Mouse (Mus musculus) kidney, postnatal 0 days (tissue): ENCODE results near the gene Tubgcp4. TPM values are rescaled to one million over a fixed set of nuclear protein-coding genes. Genes with fewer than 3 reads are reported as not detected.

Experiments used
- ATAC-seq: fragments of 200-750 bp; cut with Nextera tagmentation; replicated peaks from 2 replicates; pipeline ENCODE4 v1.8.0; 2017; ENCODE audit warnings: low read depth, moderate number of reproducible peaks, moderate TSS enrichment, moderate library complexity; ENCODE audit not compliant: low FRiP score
- DNase-seq: peaks from one replicate; pipeline ENCODE4 v3.0.0-alpha.2; 2016; ENCODE audit warnings: low spot score
- H3K27ac ChIP-seq: fragments of 300-500 bp; sonication (generic); 2 replicates; pipeline ENCODE4 v1.5.1; 2014; ENCODE audit warnings: mild to moderate bottlenecking
- H3K27me3 ChIP-seq: fragments of 300-500 bp; sonication (generic); 2 replicates; pipeline ENCODE4 v1.6.1; 2014; ENCODE audit warnings: low read length, mixed read lengths; ENCODE audit not compliant: insufficient read depth
- H3K36me3 ChIP-seq: fragments of 300-500 bp; sonication (generic); 2 replicates; pipeline ENCODE4 v1.6.1; 2014; ENCODE audit warnings: low read length, mixed read lengths; ENCODE audit not compliant: insufficient read depth
- H3K4me1 ChIP-seq: fragments of 300-500 bp; sonication (generic); replicated peaks from 2 replicates; pipeline ENCODE4 v1.6.1; 2014; ENCODE audit warnings: antibody characterized with exemption, low read length, mixed read lengths; ENCODE audit not compliant: insufficient read depth
- H3K4me2 ChIP-seq: fragments of 300-500 bp; sonication (generic); 2 replicates; pipeline ENCODE4 v1.6.1; 2014; ENCODE audit warnings: mild to moderate bottlenecking, low read length, moderate library complexity, mixed read lengths
- H3K4me3 ChIP-seq: fragments of 300-500 bp; sonication (generic); replicated peaks from 2 replicates; pipeline ENCODE4 v1.5.1; 2014; ENCODE audit warnings: low read depth, low read length
- H3K9ac ChIP-seq: fragments of 300-500 bp; sonication (generic); 2 replicates; pipeline ENCODE4 v1.6.1; 2014; ENCODE audit warnings: low read depth, low read length
- H3K9me3 ChIP-seq: fragments of 300-500 bp; sonication (generic); replicated peaks from 2 replicates; pipeline ENCODE4 v1.6.1; 2016; ENCODE audit warnings: low read length, inconsistent platforms, mixed read lengths
- CTCF ChIP-seq: IDR thresholded peaks from 2 replicates; pipeline ENCODE4 v1.5.1; 2016; ENCODE audit warnings: antibody characterized with exemption, low read depth, mild to moderate bottlenecking, moderate library complexity
- WGBS: fragments of 180-500 bp; shearing (Covaris S2); extraction: QIAGEN DNeasy Blood & Tissue Kit; methylation state at CpG from one replicate; pipeline ENCODE4 v1.1.7; 2014; 5-methylcytosine and 5-hydroxymethylcytosine counted together
- polyA plus RNA-seq: library from polyadenylated mRNA; unstranded; fragments of >200 nt; fragmentation: Nextera tagmentation; extraction: Ambion mirVana; gene quantifications from 2 replicates; pipeline ENCODE4 v1.2.1, GENCODE M21; 2015

The Tubgcp4 gene
- polyA plus RNA-seq, 1 experiment from 2014 or later = 27.6 TPM

- DNase-seq (no peak), ATAC-seq (no peak)
- no peak overlapping the region for H3K4me2 ChIP-seq
- no peaks in the 10 kb centered on the region for H3K27me3 ChIP-seq
- no peak for TF ChIP-seq CTCF
- WGBS = 96% methylated on average over 7 of the region's 7 CpGs
- no peak overlapping the region for H3K9ac ChIP-seq
- H3K4me1 ChIP-seq = no peaks in the 10 kb centered on the region
- H3K9me3 ChIP-seq = no peaks in the 10 kb centered on the region
- no peak overlapping the region for H3K27ac ChIP-seq
- no peak overlapping the region for H3K4me3 ChIP-seq
- H3K36me3 ChIP-seq = peaks cover 50% of the 10 kb centered on the region
Measured at GRCm38 (mm10) chr2:121184142-121184541, 13.7 kb downstream of the Tubgcp4 start.

- no peak for ATAC-seq
- H3K4me1 ChIP-seq = no peaks in the 10 kb centered on the region
- 72% methylated on average over 1 of the region's 1 CpGs for WGBS
Measured at GRCm38 (mm10) chr2:121188530-121188929, 18.1 kb downstream of the Tubgcp4 start.

DNA sequence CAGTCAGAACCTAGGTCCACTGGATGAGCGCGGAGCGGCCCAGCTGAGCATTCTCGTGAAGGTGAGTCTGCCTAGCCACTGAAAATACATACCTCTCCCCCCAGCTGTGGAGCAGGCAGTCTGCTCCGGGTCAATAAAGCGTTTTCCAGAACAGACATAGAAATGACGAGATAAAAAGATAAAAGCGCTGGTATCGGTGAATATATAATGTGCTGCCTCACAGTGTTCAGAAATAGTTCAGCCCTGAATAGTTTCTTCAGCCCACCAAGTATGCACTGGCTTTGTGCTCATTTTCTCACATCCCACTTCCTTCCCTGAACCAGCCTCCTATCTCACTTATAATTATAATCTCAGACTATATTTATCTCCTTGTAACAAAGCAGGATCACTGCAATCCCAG lies 25.0 kb downstream of the Tubgcp4 start:
- no peaks in the 10 kb centered on the region for H3K4me1 ChIP-seq
- no peak overlapping the region for H3K4me2 ChIP-seq
- H3K27me3 ChIP-seq = no peaks in the 10 kb centered on the region
- TF ChIP-seq CTCF = no peak
- DNase-seq (no peak), ATAC-seq (no peak)
- no peak overlapping the region for H3K4me3 ChIP-seq
- no peaks in the 10 kb centered on the region for H3K9me3 ChIP-seq
- peaks cover 78% of the 10 kb centered on the region for H3K36me3 ChIP-seq
- H3K9ac ChIP-seq = no peak overlapping the region
- no peak overlapping the region for H3K27ac ChIP-seq
- 87% methylated on average over 9 of the region's 9 CpGs for WGBS

More at GRCm38 (mm10) chr2:121188530-121188929, 18.1 kb downstream of the Tubgcp4 start:
- H3K9me3 ChIP-seq = no peaks in the 10 kb centered on the region
- DNase-seq = no peak
- H3K27ac ChIP-seq = no peak overlapping the region
- H3K4me3 ChIP-seq = no peak overlapping the region
- no peak overlapping the region for H3K4me2 ChIP-seq
- no peaks in the 10 kb centered on the region for H3K27me3 ChIP-seq
- H3K9ac ChIP-seq = no peak overlapping the region
- peaks cover 74% of the 10 kb centered on the region for H3K36me3 ChIP-seq
- TF ChIP-seq CTCF = peak; percentile 42; the same call in 1 of the 2 replicates

DNA sequence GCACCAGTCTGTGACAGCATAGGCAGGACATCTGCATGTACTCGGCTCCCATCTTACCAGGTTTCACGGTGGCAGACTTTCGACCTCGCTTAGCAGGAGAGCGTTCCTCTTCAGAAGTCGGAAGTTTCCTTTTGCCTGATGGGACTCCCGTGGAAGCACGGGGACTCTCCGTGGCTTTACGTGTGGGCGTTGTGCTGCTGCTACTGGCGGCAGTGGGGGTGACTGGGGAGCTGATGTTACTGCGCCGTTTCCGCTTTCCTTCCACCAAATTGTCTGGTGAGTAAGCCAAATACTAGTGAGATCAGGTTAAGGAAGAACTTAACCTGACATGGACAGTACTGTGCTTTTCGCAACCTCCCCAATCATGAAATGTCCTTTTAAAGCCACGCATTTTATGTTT lies 33.8 kb downstream of the Tubgcp4 start:
- H3K9me3 ChIP-seq = no peaks in the 10 kb centered on the region
- DNase-seq (no peak), ATAC-seq (no peak)
- peaks cover 63% of the 10 kb centered on the region for H3K36me3 ChIP-seq
- H3K27ac ChIP-seq = no peak overlapping the region
- no peak overlapping the region for H3K4me3 ChIP-seq
- no peaks in the 10 kb centered on the region for H3K27me3 ChIP-seq
- TF ChIP-seq CTCF = no peak
- WGBS = 92% methylated on average over 17 of the region's 17 CpGs
- no peak overlapping the region for H3K4me2 ChIP-seq
- H3K9ac ChIP-seq = no peak overlapping the region
- no peaks in the 10 kb centered on the region for H3K4me1 ChIP-seq

- Histone ChIP-seq H3K27me3 (no peaks in the 10 kb centered on the region), H3K9ac (no peak overlapping the region), H3K36me3 (peaks cover 54% of the 10 kb centered on the region), H3K27ac (no peak overlapping the region), H3K9me3 (no peaks in the 10 kb centered on the region), H3K4me1 (no peaks in the 10 kb centered on the region), H3K4me3 (no peak overlapping the region), H3K4me2 (no peak overlapping the region)
- WGBS = 87% methylated on average over 3 of the region's 3 CpGs
- TF ChIP-seq CTCF = no peak
- DNase-seq (no peak), ATAC-seq (no peak)
Measured at GRCm38 (mm10) chr2:121206541-121206940, 36.1 kb downstream of the Tubgcp4 start.

DNA sequence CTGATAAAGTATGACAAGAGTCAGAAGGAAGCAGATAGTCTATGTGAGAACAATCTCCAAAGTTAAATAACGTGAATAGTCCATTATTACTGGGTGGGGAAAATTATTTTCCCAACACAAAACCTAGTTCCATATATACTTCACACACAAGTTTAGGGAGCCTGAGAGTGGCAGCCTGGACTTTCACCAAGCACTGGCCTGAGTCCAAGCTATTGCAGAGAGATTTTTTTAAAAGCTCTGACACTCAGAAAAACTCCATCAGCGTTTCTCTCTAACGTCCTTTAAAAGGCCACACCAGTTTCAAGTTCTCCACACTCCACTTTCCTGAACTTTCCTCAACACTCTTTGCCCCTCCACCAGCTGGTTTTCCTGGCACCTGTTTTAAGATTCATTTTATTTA lies 44.0 kb downstream of the Tubgcp4 start:
- ATAC-seq (no peak), DNase-seq (no peak)
- Histone ChIP-seq H3K27ac (no peak overlapping the region), H3K27me3 (no peaks in the 10 kb centered on the region), H3K4me3 (no peak overlapping the region), H3K4me2 (no peak overlapping the region), H3K9ac (no peak overlapping the region), H3K4me1 (no peaks in the 10 kb centered on the region), H3K9me3 (no peaks in the 10 kb centered on the region), H3K36me3 (peaks cover 38% of the 10 kb centered on the region)
- no peak for TF ChIP-seq CTCF
- 63% methylated on average over 3 of the region's 3 CpGs for WGBS

GRCm38 (mm10) chr2:121219177-121219576 lies 48.7 kb downstream of the Tubgcp4 start:
- Histone ChIP-seq H3K9me3 (no peaks in the 10 kb centered on the region), H3K4me1 (no peaks in the 10 kb centered on the region), H3K4me3 (no peak overlapping the region), H3K36me3 (peaks cover 48% of the 10 kb centered on the region), H3K4me2 (no peak overlapping the region), H3K27ac (no peak overlapping the region), H3K27me3 (no peaks in the 10 kb centered on the region), H3K9ac (no peak overlapping the region)
- TF ChIP-seq CTCF = no peak
- no peak for ATAC-seq
- no peak for DNase-seq
